ENCODE assay signal across 9 mouse cellular contexts in the genomic region with DNA sequence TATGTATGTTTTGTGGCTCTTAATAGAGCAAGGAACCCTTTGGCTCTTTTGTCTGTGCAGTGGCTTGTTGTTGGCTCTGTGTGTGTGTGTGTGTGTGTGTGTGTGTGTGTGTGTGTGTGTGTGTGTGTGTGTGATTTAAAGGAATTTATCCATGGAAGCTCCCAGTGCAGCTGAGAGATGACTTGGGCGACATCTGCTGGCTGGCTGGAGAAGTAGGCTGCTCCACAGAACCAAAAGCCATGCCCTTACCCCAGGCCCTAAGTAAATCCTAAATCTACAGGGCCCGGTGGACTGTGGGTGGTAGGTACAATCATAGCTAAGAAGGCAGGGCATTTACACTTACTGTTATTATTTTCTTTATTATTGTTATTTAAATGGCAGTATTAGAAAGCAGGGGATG.
DNase-seq lines count a peak whose midpoint lies in the region; ATAC-seq and TF ChIP-seq lines count a peak whose summit lies in the region.
"Had no signal": no experiment of that assay in that cellular context is flagged by ENCODE, and none has a peak within 500 bp of the region (broad histone marks: within the 10 kb centered on the region; RNA-seq: fewer than 3 reads in every experiment).

No protein-coding gene starts in this region.

- no peak overlapping the region for H3K4me2 ChIP-seq in midbrain, embryonic 15.5 days
- H3K4me2 ChIP-seq: limb, embryonic 13.5 days had no signal

- TF ChIP-seq RAD21 in MEL (IDR thresholded peaks at IDR 0.05; ENCODE audit: low read depth, low read length): peak; percentile 79

- ATAC-seq in midbrain, embryonic 15.5 days (replicated peaks): 0 out of 2 replicates have a peak, but pooled peaks have one; percentile 19

- no peaks in the 10 kb centered on the region for H3K9me3 ChIP-seq in heart, embryonic 10.5 days
- no peaks in the 10 kb centered on the region for H3K9me3 ChIP-seq in MEL (replicated peaks; ENCODE audit: insufficient read depth, low read length)
- no peaks in the 10 kb centered on the region for H3K9me3 ChIP-seq in midbrain, embryonic 15.5 days
- H3K9me3 ChIP-seq: limb, embryonic 13.5 days had no signal

- H3K4me1 ChIP-seq in heart, adult 2 months (ENCODE audit: control insufficient read depth, insufficient read depth, low read length): peaks cover 9% of the 10 kb centered on the region
- peaks cover 31% of the 10 kb centered on the region for H3K4me1 ChIP-seq in heart, embryonic 10.5 days
- no peaks in the 10 kb centered on the region for H3K4me1 ChIP-seq in MEL (ENCODE audit: control insufficient read depth in 1 of 2, insufficient read depth in 2 of 2, low read length in 2 of 2)
- peaks cover 57% of the 10 kb centered on the region for H3K4me1 ChIP-seq in midbrain, embryonic 15.5 days

- no peak for TF ChIP-seq POLR2A in heart, adult 2 months (IDR thresholded peaks at IDR 0.05; ENCODE audit: insufficient read depth, low read depth, low read length)
- no peak for TF ChIP-seq POLR2A in MEL (IDR thresholded peaks at IDR 0.05; ENCODE audit: control insufficient read depth in 1 of 2, insufficient read depth in 1 of 2, low read depth in 1 of 2, low read length in 2 of 2, poor library complexity in 1 of 2)

- DNase-seq in heart, adult 2 months: peak; percentile 68 to 80
- DNase-seq in heart, embryonic 10.5 days (ENCODE audit: low spot score): no peak
- DNase-seq in MEL (ENCODE audit: low read depth, low spot score): peak; percentile 48
- DNase-seq in cerebellum, postnatal 25 days: peak; percentile 79 to 89
- peak; percentile 52 to 61 for DNase-seq in gastrocnemius, postnatal 36 days
- DNase-seq in left cerebral cortex, adult 2 months (ENCODE audit: extremely low spot score in 1 of 2, low spot score in 2 of 2): peak; percentile 64 to 70
- peak; percentile 41 for DNase-seq in thymus, postnatal 25 days

- intact Hi-C loops in heart, adult 2 months (cut with DNase I): loop anchor here (1.0 to 5.0 kb wide), 4 partner anchors 49 to 421 kb away; no protein-coding TSS in a partner anchor
- intact Hi-C loops in gastrocnemius, postnatal 36 days (cut with DNase I): loop anchor here (2.0 to 5.0 kb wide), 2 partner anchors 48 to 420 kb away; a partner anchor contains a TSS
- intact Hi-C loops in left cerebral cortex, adult 2 months (cut with DNase I): loop anchor here (2.0 to 5.0 kb wide), 4 partner anchors 48 to 420 kb away; no protein-coding TSS in a partner anchor

- H3K79me2 ChIP-seq in heart, adult 2 months (replicated peaks; ENCODE audit: control insufficient read depth, insufficient read depth, low read length): no peaks in the 10 kb centered on the region
- no peaks in the 10 kb centered on the region for H3K79me2 ChIP-seq in MEL (ENCODE audit: control insufficient read depth, insufficient read depth, low read length, poor library complexity)

- H3K27me3 ChIP-seq in heart, adult 2 months (ENCODE audit: control insufficient read depth, insufficient read depth, low read length): no peaks in the 10 kb centered on the region
- H3K27me3 ChIP-seq in heart, embryonic 10.5 days (ENCODE audit: insufficient read depth, poor library complexity, severe bottlenecking): peaks cover 45% of the 10 kb centered on the region
- no peaks in the 10 kb centered on the region for H3K27me3 ChIP-seq in MEL (ENCODE audit: control insufficient read depth in 1 of 2, insufficient read depth in 2 of 2, low read length in 2 of 2)
- H3K27me3 ChIP-seq in midbrain, embryonic 15.5 days (replicated peaks): no peaks in the 10 kb centered on the region
- H3K27me3 ChIP-seq: limb, embryonic 13.5 days had no signal

- TF ChIP-seq CTCF in heart, adult 2 months (IDR thresholded peaks at IDR 0.05): peak; percentile 76
- TF ChIP-seq CTCF in MEL (IDR thresholded peaks at IDR 0.05 in 2 of 3, conservative IDR thresholded peaks at IDR 0.05 in 1 of 3; ENCODE audit: control insufficient read depth in 1 of 3, insufficient read depth in 1 of 3, low read depth in 2 of 3, low read length in 3 of 3, poor library complexity in 1 of 3, severe bottlenecking in 1 of 3): peak; percentile 34 to 88 (median 73); a peak in 4 of 6 replicates
- TF ChIP-seq CTCF in left cerebral cortex, adult 2 months (IDR thresholded peaks at IDR 0.05): peak; percentile 67

- TF ChIP-seq EP300 in heart, adult 2 months (IDR thresholded peaks at IDR 0.05; ENCODE audit: insufficient read depth, low read depth, low read length): peak; percentile 77; the same call in 1 of the 2 replicates
- no peak for TF ChIP-seq EP300 in MEL (IDR thresholded peaks at IDR 0.05; ENCODE audit: low read depth in 1 of 2, low read length in 2 of 2)

- no peaks in the 10 kb centered on the region for H3K36me3 ChIP-seq in heart, adult 2 months (ENCODE audit: control insufficient read depth, insufficient read depth, low read length)
- H3K36me3 ChIP-seq in heart, embryonic 10.5 days: 0 out of 2 replicates have a peak, but pooled peaks cover 7% of the 10 kb centered on the region
- H3K36me3 ChIP-seq in MEL (ENCODE audit: control insufficient read depth in 1 of 2, insufficient read depth in 2 of 2, low read length in 2 of 2): no peaks in the 10 kb centered on the region
- no peaks in the 10 kb centered on the region for H3K36me3 ChIP-seq in midbrain, embryonic 15.5 days (replicated peaks)

- no peak overlapping the region for H3K9ac ChIP-seq in heart, adult 2 months (ENCODE audit: low read depth, low read length)
- H3K9ac ChIP-seq in MEL (ENCODE audit: control insufficient read depth, low read depth, low read length, poor library complexity, severe bottlenecking): no peak overlapping the region
- no peak overlapping the region for H3K9ac ChIP-seq in midbrain, embryonic 15.5 days
- H3K9ac ChIP-seq: limb, embryonic 13.5 days had no signal

- no peak overlapping the region for H3K4me3 ChIP-seq in heart, adult 2 months
- H3K4me3 ChIP-seq in heart, embryonic 10.5 days: no peak overlapping the region
- H3K4me3 ChIP-seq in MEL (ENCODE audit: control insufficient read depth in 1 of 2, insufficient read depth in 1 of 2, low read depth in 2 of 2, low read length in 2 of 2): no peak overlapping the region
- no peak overlapping the region for H3K4me3 ChIP-seq in left cerebral cortex, adult 2 months
- no peak overlapping the region for H3K4me3 ChIP-seq in midbrain, embryonic 15.5 days
- H3K4me3 ChIP-seq: limb, embryonic 13.5 days had no signal

- no peak overlapping the region for H3K27ac ChIP-seq in heart, adult 2 months
- no peak overlapping the region for H3K27ac ChIP-seq in heart, embryonic 10.5 days
- no peak overlapping the region for H3K27ac ChIP-seq in MEL (ENCODE audit: control insufficient read depth, low read depth, low read length)
- H3K27ac ChIP-seq in left cerebral cortex, adult 2 months: no peak overlapping the region
- peak overlapping the region; percentile 80 for H3K27ac ChIP-seq in midbrain, embryonic 15.5 days

- WGBS in heart, adult 2 months: 7% methylated on average over 2 of the region's 2 CpGs
- 8% methylated on average over 2 of the region's 2 CpGs for WGBS in heart, embryonic 10.5 days
- 0% methylated on average over 2 of the region's 2 CpGs for WGBS in midbrain, embryonic 15.5 days

TF ChIP-seq in MEL, 35 proteins besides CTCF, POLR2A, EP300 and RAD21:
- TF ChIP-seq BHLHE40 (IDR thresholded peaks at IDR 0.05; ENCODE audit: borderline replicate concordance, low read depth, low read length) (no peak), ZC3H11A (IDR thresholded peaks at IDR 0.05; ENCODE audit: low read depth, low read length) (peak; percentile 68), SMC3 (IDR thresholded peaks at IDR 0.05; ENCODE audit: low read depth, low read length) (peak; percentile 80), ZMIZ1 (IDR thresholded peaks at IDR 0.05; ENCODE audit: low read depth, low read length) (no peak)
